14 mouse cellular contexts compared by ENCODE assay signal in genomic region chr1:163359521-163359920, GRCm38 (mm10).
"Had no signal": no experiment of that assay in that cellular context is flagged by ENCODE, and none has a peak within 500 bp of the region (broad histone marks: within the 10 kb centered on the region; RNA-seq: fewer than 3 reads in every experiment).

No protein-coding gene starts in this region.

- ATAC-seq: liver, embryonic 12.5 days; midbrain, embryonic 16.5 days had no signal

- H3K4me2 ChIP-seq: liver, embryonic 12.5 days; lung, embryonic 15.5 days; midbrain, embryonic 12.5 days had no signal

- H3K36me3 ChIP-seq: limb, embryonic 15.5 days; liver, embryonic 12.5 days; lung, embryonic 15.5 days; midbrain, embryonic 12.5 days had no signal

- H3K9ac ChIP-seq: limb, embryonic 15.5 days; liver, embryonic 12.5 days; lung, embryonic 15.5 days; midbrain, embryonic 12.5 days had no signal

- H3K9me3 ChIP-seq: limb, embryonic 15.5 days; liver, embryonic 12.5 days; lung, embryonic 15.5 days; megakaryocyte, embryonic 14.5 days; midbrain, embryonic 12.5 days had no signal

- H3K4me3 ChIP-seq: left cerebral cortex, adult 2 months; liver, embryonic 12.5 days; lung, embryonic 15.5 days; megakaryocyte, embryonic 14.5 days; midbrain, embryonic 12.5 days had no signal

- H3K27ac ChIP-seq: left cerebral cortex, adult 2 months; limb, embryonic 15.5 days; liver, embryonic 12.5 days; lung, embryonic 15.5 days; macrophage; midbrain, embryonic 12.5 days had no signal

- H3K27me3 ChIP-seq: limb, embryonic 15.5 days; liver, embryonic 12.5 days; lung, embryonic 15.5 days; midbrain, embryonic 12.5 days had no signal

- DNase-seq: kidney, adult 8-10 months; kidney, postnatal 25 days; lung, postnatal 14 days; right cerebral cortex, adult 18-20 months; right cerebral cortex, postnatal 25 days; thymus, postnatal 4 days had no signal

- H3K4me1 ChIP-seq: liver, embryonic 12.5 days; midbrain, embryonic 12.5 days had no signal
